Mouse (Mus musculus): ENCODE results near the gene Dock9.

DNA sequence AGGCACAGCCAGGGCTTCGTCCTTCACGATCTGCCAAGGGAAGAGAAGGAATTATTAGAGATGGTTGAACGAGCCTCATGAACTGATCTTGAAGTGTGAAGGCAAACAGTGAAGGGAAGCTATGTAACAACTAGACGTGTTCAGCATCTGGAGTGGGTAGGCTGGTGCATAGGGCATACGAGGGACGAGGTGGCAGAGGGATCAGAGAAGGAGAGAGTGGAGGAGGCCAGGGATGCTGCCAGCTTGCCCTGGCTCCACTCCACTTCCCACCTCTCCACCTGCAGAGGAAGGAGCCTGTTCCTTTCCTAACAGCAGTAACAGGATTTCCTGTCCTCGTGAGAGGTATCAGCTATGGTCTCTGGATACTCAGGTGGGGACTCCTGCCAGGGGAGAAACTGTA lies 192.4 kb downstream of the Dock9 start:
- TF ChIP-seq POLR2A (IDR thresholded peaks at IDR 0.05; ENCODE audit: extremely low read depth, insufficient read depth, low read length) (no peak), CTCF (IDR thresholded peaks at IDR 0.05; ENCODE audit: extremely low read depth, insufficient read depth, low read length) (no peak)

Measured in cortical plate, adult 2 months (tissue).